Mouse (Mus musculus) G1E (cell line): ENCODE measurements around the gene Gm10762. TPM values are rescaled to one million over a fixed set of nuclear protein-coding genes. Genes with fewer than 3 reads are reported as not detected.

Source experiments
- ATAC-seq: 2 replicates; pipeline ENCODE4 v1.8.0; 2016; ENCODE audit warnings: mild to moderate bottlenecking; ENCODE audit not compliant: insufficient number of reproducible peaks, poor library complexity, low FRiP score, severe bottlenecking; ENCODE audit errors: extremely low read depth
- DNase-seq: peaks from one replicate; pipeline ENCODE4 v3.0.0; 2012; ENCODE audit warnings: low spot score
- H3K27me3 ChIP-seq: 2 replicates; pipeline ENCODE4 v1.6.1; 2012; ENCODE audit warnings: mild to moderate bottlenecking, low read length, inconsistent platforms; ENCODE audit not compliant: insufficient read depth
- H3K36me3 ChIP-seq: replicated peaks from 2 replicates; pipeline ENCODE3; 2012; ENCODE audit warnings: mild to moderate bottlenecking, inconsistent platforms
- H3K4me1 ChIP-seq: 2 replicates; pipeline ENCODE4 v1.6.1; 2012; ENCODE audit warnings: low read depth, low read length, inconsistent platforms, mixed read lengths; ENCODE audit not compliant: insufficient read depth
- H3K4me3 ChIP-seq: 2 replicates; pipeline ENCODE4 v1.5.1; 2012; ENCODE audit warnings: low read depth, mild to moderate bottlenecking, inconsistent platforms, low read length, moderate library complexity, mixed read lengths
- H3K9me3 ChIP-seq: replicated peaks from 2 replicates; pipeline ENCODE4 v1.6.1; 2012; ENCODE audit warnings: inconsistent platforms
- CTCF ChIP-seq: IDR thresholded peaks from 2 replicates; pipeline ENCODE4 v1.5.1; 2012; ENCODE audit warnings: low read depth, low read length, inconsistent platforms, mixed read lengths
- GATA1 ChIP-seq: IDR thresholded peaks from 2 replicates; pipeline ENCODE4 v1.6.1; 2012; ENCODE audit warnings: borderline replicate concordance, low read length, inconsistent platforms, mixed read lengths
- GATA2 ChIP-seq: IDR thresholded peaks from 2 replicates; pipeline ENCODE4 v1.6.1; 2012; ENCODE audit warnings: low read depth, low read length, inconsistent platforms, borderline replicate concordance
- POLR2AphosphoS5 ChIP-seq: IDR thresholded peaks from 2 replicates; pipeline ENCODE4 v1.6.1; 2012; ENCODE audit warnings: low read depth, low read length, inconsistent platforms; ENCODE audit not compliant: insufficient replicate concordance
- TAL1 ChIP-seq: conservative IDR thresholded peaks from 2 replicates; pipeline ENCODE4 v1.6.1; 2012; ENCODE audit warnings: low read depth, low read length, inconsistent platforms, mixed read lengths
- polyA plus RNA-seq: library from polyadenylated mRNA; stranded (reverse); fragments of >175 nt; gene quantifications from 2 replicates; pipeline ENCODE4 v1.2.3, GENCODE M21; 2012
- total RNA-seq, 2 experiments: library from RNA; stranded (forward) in 1 of 2; stranded (reverse) in 1 of 2; fragments of 200-1000 nt in 1 of 2; fragments of >200 nt in 1 of 2; fragmentation: Nextera tagmentation in 1 of 2; gene quantifications; 2 replicates each; pipeline ENCODE4 v1.2.3; 2014 to 2017

Gene Gm10762
- total and polyA plus RNA-seq, 3 experiments: 4.3 to 6.8 (median 6.7) TPM

GRCm38 (mm10) chr2:128947962-128948588 lies 19.4 kb downstream of the Gm10762 start:
- Histone ChIP-seq H3K4me1 (peaks cover 6% of the 10 kb centered on the region), H3K4me3 (no peak overlapping the region), H3K9me3 (no peaks in the 10 kb centered on the region), H3K36me3 (no peaks in the 10 kb centered on the region), H3K27me3 (peaks cover 16% of the 10 kb centered on the region)
- peak; percentile 31 for DNase-seq
- TF ChIP-seq TAL1: no peak
- no peak for TF ChIP-seq GATA2
- peak; percentile 54; the same call in 1 of the 2 replicates for TF ChIP-seq CTCF
- no peak for TF ChIP-seq GATA1
- TF ChIP-seq POLR2AphosphoS5: no peak
- ATAC-seq: no peak

DNA sequence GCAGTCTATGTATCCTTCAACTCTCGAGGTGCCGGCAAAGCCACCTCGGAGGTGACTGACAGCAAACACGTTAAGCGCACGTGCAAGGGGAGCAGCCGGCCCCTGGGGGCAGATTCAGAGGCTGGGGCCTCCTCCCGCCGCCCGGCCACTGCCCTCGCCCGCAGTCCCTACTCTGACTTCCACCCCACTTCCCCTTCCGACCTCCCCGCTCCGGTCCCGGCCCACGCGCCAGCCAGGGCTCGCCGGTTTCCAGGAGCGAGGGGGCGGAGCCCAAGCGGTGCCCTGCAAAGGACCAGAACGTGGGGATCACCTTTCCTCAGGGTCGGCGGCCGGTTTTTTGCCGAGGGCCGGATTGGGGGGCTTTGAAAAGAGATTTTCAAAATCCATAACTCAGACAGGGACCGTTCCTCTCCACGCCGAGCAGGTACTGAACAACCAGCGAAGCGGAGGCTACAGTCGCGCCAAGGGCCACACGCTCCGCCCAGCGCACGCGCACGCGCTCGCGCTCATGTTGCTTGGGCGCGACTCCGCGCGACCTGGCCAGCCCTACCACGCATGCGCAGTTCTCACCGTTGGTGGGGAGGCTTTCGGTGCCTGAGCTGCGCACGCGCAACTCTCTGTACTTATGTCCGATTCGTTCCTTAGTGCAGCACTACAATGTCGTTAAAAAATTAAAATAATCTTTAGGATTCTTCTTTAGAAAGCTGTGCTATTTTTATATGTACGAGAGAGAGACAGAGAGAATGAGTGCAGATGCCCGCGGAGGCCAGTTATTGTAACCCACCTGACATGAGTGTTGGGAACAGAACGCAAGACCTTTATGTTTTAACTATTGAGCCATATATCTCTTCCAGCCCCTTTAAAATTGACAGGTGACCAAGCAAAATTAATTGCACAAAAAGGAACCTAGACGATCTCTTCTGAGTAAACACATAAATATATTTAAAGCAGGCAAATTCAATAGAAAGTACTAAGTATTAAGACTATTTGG lies 23.7 kb downstream of the Gm10762 start, which contains the start of gene Zc3h8:
Gene Zc3h8 (minus strand): TSS at position 540 of the 991 bp plus-strand sequence.
- Histone ChIP-seq H3K4me1 (peaks cover 12% of the 10 kb centered on the region), H3K27me3 (peaks cover under 1% of the 10 kb centered on the region; the same call in 1 of the 2 replicates), H3K36me3 (peaks cover 27% of the 10 kb centered on the region), H3K4me3 (peak within 1 kb of the TSS; percentile 76), H3K9me3 (no peaks in the 10 kb centered on the region)
- TF ChIP-seq CTCF (no peak), GATA1 (no peak), TAL1 (no peak), POLR2AphosphoS5 (no peak), GATA2 (no peak)
- ATAC-seq (peak; percentile 82), DNase-seq (peak; percentile 86)

GRCm38 (mm10) chr2:128936256-128936655 lies 31.3 kb downstream of the Gm10762 start:
- Histone ChIP-seq H3K36me3 (peaks cover 83% of the 10 kb centered on the region), H3K27me3 (no peaks in the 10 kb centered on the region), H3K4me1 (peaks cover 4% of the 10 kb centered on the region; the same call in 1 of the 2 replicates)

DNA sequence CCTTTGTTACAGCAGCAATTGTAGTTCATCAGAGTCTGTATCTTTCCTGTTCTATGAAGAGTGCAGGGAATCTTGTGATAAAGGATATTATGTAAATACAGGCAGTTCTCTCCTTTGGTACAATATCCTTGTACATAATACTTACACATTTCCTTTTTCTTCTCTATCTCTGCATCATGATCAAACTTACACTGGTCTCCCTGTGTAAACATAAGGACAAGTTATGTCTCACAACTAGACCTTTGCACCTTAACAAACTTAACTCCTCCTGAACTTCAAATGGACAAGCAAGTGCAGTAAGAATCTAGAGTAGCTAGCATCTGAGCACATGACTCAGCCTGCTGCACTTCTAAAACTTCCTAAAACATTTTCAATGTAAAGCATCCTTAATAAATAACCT lies 36.8 kb downstream of the Gm10762 start:
- ATAC-seq (no peak), DNase-seq (no peak)
- no peak for TF ChIP-seq GATA2
- TF ChIP-seq GATA1: no peak
- TF ChIP-seq CTCF: no peak
- no peak for TF ChIP-seq TAL1
- TF ChIP-seq POLR2AphosphoS5: no peak
- peaks cover 84% of the 10 kb centered on the region for H3K36me3 ChIP-seq
- no peaks in the 10 kb centered on the region for H3K9me3 ChIP-seq
- no peaks in the 10 kb centered on the region for H3K27me3 ChIP-seq
- H3K4me3 ChIP-seq: no peak overlapping the region
- H3K4me1 ChIP-seq: no peaks in the 10 kb centered on the region

More at GRCm38 (mm10) chr2:128936256-128936655, 31.3 kb downstream of the Gm10762 start:
- Histone ChIP-seq H3K4me3 (no peak overlapping the region), H3K9me3 (no peaks in the 10 kb centered on the region)
- DNase-seq (no peak), ATAC-seq (no peak)
- TF ChIP-seq GATA2: no peak

DNA sequence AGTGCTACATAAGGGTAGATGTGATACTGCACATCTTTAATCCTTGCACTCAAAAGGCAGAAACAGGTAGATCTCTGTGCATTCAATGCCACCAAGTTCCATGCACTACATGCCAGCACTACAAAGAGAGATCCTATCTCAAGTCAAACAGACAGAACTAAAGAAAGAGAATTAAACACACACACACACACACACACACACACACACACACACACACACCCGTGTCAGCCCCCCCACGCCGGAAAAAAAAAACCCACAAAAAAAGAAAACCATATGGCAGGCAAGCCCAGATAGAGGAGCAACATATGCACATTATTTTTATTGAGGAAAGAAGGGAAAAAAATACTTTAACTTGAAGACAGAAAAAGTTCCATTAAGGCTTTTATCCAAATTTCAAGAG lies 39.1 kb downstream of the Gm10762 start:
- no peak for DNase-seq
- Histone ChIP-seq H3K4me1 (0 out of 2 replicates have a peak, but pooled peaks cover 5% of the 10 kb centered on the region), H3K9me3 (no peaks in the 10 kb centered on the region), H3K36me3 (peaks cover 79% of the 10 kb centered on the region), H3K27me3 (no peaks in the 10 kb centered on the region), H3K4me3 (no peak overlapping the region)
- TF ChIP-seq GATA2: no peak
- TF ChIP-seq CTCF: no peak
- TF ChIP-seq TAL1: no peak
- TF ChIP-seq POLR2AphosphoS5: no peak
- no peak for TF ChIP-seq GATA1
- no peak for ATAC-seq

DNA sequence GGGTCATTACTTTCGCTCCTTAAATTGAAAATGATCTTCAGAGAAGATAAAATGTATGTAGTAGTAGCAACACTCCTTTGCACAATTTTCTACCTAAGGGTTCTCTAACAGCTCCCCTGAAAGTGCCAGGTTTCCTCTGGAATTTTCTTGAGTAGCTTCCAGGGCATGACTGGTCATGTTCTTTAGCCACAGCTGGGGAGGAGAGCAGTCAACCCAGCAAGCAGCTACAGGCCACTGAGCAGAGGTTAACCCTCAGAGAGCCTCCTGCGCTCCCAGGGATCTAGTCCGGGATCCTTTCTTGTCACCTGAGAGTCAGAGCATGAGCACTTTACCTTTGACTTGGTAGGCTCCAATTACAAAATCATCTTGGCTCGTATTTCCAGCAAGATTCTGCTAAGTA lies 42.7 kb downstream of the Gm10762 start:
- Histone ChIP-seq H3K9me3 (no peaks in the 10 kb centered on the region), H3K27me3 (0 out of 2 replicates have a peak, but pooled peaks cover 5% of the 10 kb centered on the region), H3K4me1 (0 out of 2 replicates have a peak, but pooled peaks cover 5% of the 10 kb centered on the region), H3K36me3 (peaks cover 47% of the 10 kb centered on the region), H3K4me3 (no peak overlapping the region)
- DNase-seq (no peak), ATAC-seq (no peak)
- TF ChIP-seq POLR2AphosphoS5: no peak
- TF ChIP-seq GATA1: no peak
- TF ChIP-seq GATA2: no peak
- no peak for TF ChIP-seq CTCF
- TF ChIP-seq TAL1: no peak

Other genes starting within 250 kb of the Gm10762 start
- 13.7 TPM in 2 replicates for gene Tmem87b, start 149.6 kb downstream of the Gm10762 start, total RNA-seq (2014; fragmentation: Nextera tagmentation)
- gene Tmem87b, start 149.6 kb downstream of the Gm10762 start, total RNA-seq (2017): 17.3 and 20.3 TPM in 2 replicates
- 1.1 and 1.4 TPM in 2 replicates for gene Tmem87b, start 149.6 kb downstream of the Gm10762 start, polyA plus RNA-seq
- gene Fbln7, start 104.7 kb downstream of the Gm10762 start, total RNA-seq (2014; fragmentation: Nextera tagmentation): not detected in 2 replicates
- 0.06 and 0.33 TPM in 2 replicates for gene Fbln7, start 104.7 kb downstream of the Gm10762 start, total RNA-seq (2017)
- gene Fbln7, start 104.7 kb downstream of the Gm10762 start, polyA plus RNA-seq: not detected in 2 replicates
- 6.1 and 6.8 TPM in 2 replicates for gene Zc3h8, start 23.6 kb downstream of the Gm10762 start, total RNA-seq (2014; fragmentation: Nextera tagmentation)
- gene Zc3h8, start 23.6 kb downstream of the Gm10762 start, total RNA-seq (2017): 8.6 and 9.5 TPM in 2 replicates
- 0.55 and 1.1 TPM in 2 replicates for gene Zc3h8, start 23.6 kb downstream of the Gm10762 start, polyA plus RNA-seq
- 8.0 and 9.6 TPM in 2 replicates for gene Zc3h6, start 323 bp downstream of the Gm10762 start, total RNA-seq (2014; fragmentation: Nextera tagmentation)
- 1.9 TPM in 2 replicates for gene Zc3h6, start 323 bp downstream of the Gm10762 start, total RNA-seq (2017)
- gene Zc3h6, start 323 bp downstream of the Gm10762 start, polyA plus RNA-seq: 2.1 and 2.2 TPM in 2 replicates
- gene Vinac1, start 80.4 kb upstream of the Gm10762 start, total RNA-seq (2014; fragmentation: Nextera tagmentation): not detected in 2 replicates
- 0.06 and 0.11 TPM in 2 replicates for gene Vinac1, start 80.4 kb upstream of the Gm10762 start, total RNA-seq (2017)
- gene Vinac1, start 80.4 kb upstream of the Gm10762 start, polyA plus RNA-seq: not detected in 2 replicates
- gene Ttl, start 98.2 kb upstream of the Gm10762 start, total RNA-seq (2014; fragmentation: Nextera tagmentation): not detected in 2 replicates
- 0.11 TPM in 1 of 2 replicates, not detected in the other for gene Ttl, start 98.2 kb upstream of the Gm10762 start, total RNA-seq (2017)
- gene Ttl, start 98.2 kb upstream of the Gm10762 start, polyA plus RNA-seq: not detected in 2 replicates
- 29.3 and 40.5 TPM in 2 replicates for gene Polr1b, start 133.3 kb upstream of the Gm10762 start, total RNA-seq (2014; fragmentation: Nextera tagmentation)
- 40.0 and 42.6 TPM in 2 replicates for gene Polr1b, start 133.3 kb upstream of the Gm10762 start, total RNA-seq (2017)
- gene Polr1b, start 133.3 kb upstream of the Gm10762 start, polyA plus RNA-seq: 22.5 and 25.3 TPM in 2 replicates
- 65.3 and 70.6 TPM in 2 replicates for gene Chchd5, start 162.0 kb upstream of the Gm10762 start, total RNA-seq (2014; fragmentation: Nextera tagmentation)
- gene Chchd5, start 162.0 kb upstream of the Gm10762 start, total RNA-seq (2017): 33.9 and 39.1 TPM in 2 replicates
- 9.0 and 63.3 TPM in 2 replicates for gene Chchd5, start 162.0 kb upstream of the Gm10762 start, polyA plus RNA-seq
- 38.5 and 47.7 TPM in 2 replicates for gene Slc20a1, start 231.0 kb upstream of the Gm10762 start, total RNA-seq (2014; fragmentation: Nextera tagmentation)
- 71.8 and 88.4 TPM in 2 replicates for gene Slc20a1, start 231.0 kb upstream of the Gm10762 start, total RNA-seq (2017)
- gene Slc20a1, start 231.0 kb upstream of the Gm10762 start, polyA plus RNA-seq: 27.8 and 31.6 TPM in 2 replicates